Mouse (Mus musculus) CD4-positive, CD25-positive, alpha-beta regulatory T cell, adult 4 months (primary cell): ENCODE data around the gene March8. TPM values are rescaled to one million over a fixed set of nuclear protein-coding genes. Genes with fewer than 3 reads are reported as not detected.

Experiments
- ATAC-seq: one replicate; pipeline ENCODE4 v1.8.0; 2017
- polyA plus RNA-seq, 2 experiments: library from polyadenylated mRNA; unstranded; fragments of 100-300 nt; shearing (Covaris generic); gene quantifications; one replicate each; pipeline ENCODE4 v1.2.1; 2017

March8 gene
- polyA plus RNA-seq, 2 experiments from 2014 or later = 0.40 to 0.86 TPM

DNA sequence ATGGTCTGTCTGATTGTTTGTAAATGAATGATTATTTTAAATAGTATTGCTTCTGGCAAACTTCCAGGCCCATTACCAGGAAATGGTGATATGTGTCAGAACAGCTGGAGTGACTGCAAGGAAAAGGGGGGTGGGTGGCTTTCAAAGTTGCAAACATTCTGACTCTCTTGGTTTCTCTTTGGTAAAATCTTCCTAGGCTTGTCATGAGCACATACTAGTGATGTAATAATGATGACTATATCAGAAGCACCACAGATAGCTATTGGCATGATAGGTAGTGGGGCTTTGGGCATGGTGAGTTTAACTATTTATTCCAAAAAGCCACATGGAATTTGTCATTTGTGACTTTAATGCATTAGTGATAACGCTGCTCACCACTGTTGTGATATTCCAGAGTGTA is 36.3 kb downstream of the March8 start:
- ATAC-seq = no peak

DNA sequence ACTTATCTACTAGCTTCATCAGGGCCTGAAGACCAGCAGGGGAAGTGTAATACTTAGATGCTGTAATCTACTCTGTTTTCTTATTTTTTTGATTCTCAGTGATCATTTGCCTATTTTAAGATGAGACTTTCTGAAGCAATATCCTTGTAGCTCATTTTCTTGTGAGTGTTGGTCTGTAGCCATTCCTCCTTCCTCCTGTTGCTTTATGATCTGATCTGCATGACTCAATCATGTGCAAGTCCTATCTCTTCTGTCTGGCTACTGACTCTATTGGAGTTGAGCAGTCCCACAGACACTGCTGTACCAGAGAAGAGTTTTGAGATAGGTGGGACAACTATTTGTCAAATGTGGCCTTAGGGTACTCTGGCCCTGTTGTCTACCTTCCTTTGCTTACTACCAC is 36.8 kb downstream of the March8 start:
- ATAC-seq = no peak

DNA sequence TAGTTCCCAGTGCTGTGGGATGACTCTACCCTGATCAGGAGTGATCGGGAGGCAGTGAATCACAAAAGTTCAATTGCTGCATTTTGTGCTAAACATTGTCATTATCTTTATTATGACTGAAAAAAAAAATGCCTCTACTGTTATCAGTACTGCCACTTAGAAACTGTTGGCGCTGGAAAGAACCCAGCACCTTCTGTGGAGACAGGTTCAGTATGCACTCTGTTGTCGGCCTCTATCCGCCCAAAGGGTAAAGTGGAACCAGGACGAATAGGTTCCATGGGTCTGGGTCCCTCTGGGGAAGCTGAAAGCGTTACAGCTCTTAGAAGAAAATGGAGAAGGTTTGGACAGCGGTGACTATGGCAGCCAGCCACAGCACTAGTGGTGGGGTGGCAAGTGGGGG is 41.1 kb downstream of the March8 start:
- ATAC-seq = no peak

DNA sequence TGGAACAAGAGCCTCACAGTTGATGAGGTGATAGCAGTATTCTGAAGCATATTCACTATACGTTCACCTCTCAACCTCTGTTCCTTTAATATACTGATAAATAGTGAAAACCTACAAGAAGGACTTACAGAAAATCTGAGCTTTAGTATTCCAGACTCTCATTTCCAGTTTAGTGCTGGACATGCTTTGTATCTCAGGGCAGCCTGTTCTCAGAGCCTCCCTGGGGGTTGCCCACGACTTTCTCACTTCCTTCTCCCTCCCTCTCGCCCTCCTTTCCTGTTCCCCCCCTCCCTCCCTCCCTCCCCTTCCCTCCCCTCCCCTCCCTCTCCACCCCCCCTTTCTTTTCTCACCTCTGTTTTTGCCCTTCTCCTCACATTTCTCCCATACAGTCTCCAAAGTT is 42.3 kb downstream of the March8 start:
- ATAC-seq = no peak

DNA sequence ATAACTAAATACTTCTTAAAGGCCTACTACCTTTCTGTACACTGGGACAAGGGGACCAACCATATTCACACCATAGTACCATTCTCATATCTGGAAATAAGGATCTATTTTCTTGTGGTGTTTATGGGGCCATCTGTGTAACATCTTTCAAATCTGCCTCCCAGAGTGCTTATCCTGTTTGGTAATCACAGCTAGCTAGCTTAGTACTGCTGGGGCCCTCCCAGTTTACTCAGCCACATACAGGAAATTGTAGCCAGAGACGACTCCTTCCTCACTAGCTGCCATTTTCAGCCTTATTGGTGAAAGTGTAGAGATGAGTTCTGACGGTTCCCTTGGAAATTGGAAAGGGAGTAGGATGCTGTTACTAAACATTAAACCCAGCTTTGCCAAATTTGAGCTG is 43.8 kb downstream of the March8 start:
- no peak for ATAC-seq

DNA sequence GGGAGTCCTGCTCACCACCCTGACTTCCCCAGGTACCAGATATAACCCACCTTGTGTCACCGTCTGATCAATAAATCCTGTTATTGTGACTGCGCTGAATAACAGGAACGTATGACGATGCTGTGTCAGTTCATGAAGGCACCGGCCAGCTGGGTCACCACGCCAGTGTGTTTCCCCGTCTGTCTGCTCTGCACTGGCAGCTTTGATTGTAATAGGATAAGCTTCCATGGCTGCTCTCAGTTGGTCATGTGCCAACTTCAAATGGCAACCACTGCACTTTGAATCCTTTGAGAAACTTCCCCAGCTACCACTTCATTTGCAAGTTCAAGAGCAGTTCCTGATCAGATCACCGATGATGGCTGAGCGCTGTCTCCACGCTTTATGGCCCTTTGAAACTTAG is 45.8 kb downstream of the March8 start:
- ATAC-seq = no peak

DNA sequence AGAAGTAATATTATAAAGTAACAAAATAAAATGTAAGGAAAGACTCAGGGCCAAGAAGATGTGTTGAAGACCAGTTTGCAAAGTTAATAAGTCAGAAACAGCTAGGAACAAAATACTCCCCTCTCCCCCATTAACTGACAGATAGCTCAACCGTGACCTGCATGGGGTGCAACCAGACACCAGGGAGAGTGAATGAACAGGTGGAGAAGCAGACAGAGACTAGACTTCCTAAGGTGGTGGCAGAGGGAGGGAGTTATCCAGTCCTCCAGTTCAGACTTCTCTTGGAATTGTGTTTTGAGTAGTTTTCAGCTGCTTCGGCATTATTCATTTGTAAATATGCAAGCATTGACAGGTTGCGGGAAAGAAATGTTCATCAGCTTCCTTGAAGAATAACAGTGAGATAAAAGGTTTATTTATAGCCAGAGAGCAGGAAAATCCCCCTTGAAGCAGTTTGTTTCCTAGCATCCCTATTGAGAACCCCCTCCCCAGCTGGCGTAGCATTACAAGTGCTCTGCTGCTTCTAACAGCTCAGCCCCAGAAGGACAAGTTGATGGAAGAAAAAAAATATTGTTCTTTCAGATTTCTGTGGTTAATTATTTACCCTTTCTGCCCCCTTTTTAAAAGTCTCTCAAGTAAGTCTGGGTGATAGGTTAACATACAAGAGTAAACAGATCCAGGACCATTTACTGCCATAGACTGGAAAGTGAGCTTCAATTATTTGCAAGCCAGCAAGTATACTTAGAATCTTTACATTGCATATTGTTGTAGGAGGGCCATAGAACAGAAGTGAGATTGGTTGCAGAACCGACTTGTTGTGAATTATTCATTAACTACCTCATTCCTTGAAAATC is 47.6 kb downstream of the March8 start:
- ATAC-seq = no peak

DNA sequence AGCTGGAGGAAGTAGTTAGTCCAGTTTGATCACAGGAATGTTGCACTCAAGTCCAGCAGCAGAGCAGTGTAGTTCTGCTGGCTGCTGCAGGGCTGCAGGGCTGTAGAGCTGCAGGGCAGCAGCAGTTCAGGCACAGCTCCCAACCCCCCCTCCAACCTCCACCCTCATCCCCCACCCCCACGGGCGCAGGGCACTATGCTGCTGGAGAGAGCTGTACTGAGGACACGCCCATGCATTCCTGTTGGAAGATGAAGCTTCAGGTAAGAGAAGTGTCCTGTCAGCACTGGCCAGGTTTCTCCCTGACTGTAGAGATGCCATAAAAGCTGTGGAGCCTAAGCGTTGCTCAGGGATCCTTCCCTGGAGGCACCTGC is 48.2 kb downstream of the March8 start:
- no peak for ATAC-seq

DNA sequence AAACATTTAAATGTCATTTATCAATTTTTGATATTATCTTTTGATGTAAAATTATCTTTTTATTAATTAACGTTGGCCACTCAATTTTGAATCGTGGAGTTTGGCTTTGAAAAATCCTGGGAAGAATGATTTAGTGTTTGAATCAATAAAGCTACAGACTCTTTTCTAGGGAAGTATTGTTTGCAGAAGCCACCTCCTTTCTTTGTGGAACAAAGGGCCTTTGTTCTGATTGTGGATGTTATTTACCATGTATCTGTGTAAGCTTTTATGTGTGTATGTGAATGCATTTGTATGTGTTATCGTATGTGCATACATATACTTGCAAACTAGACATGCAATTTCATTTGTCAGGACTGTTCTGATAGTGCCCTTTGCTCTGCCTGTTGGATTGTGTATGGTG is 48.7 kb downstream of the March8 start:
- no peak for ATAC-seq

DNA sequence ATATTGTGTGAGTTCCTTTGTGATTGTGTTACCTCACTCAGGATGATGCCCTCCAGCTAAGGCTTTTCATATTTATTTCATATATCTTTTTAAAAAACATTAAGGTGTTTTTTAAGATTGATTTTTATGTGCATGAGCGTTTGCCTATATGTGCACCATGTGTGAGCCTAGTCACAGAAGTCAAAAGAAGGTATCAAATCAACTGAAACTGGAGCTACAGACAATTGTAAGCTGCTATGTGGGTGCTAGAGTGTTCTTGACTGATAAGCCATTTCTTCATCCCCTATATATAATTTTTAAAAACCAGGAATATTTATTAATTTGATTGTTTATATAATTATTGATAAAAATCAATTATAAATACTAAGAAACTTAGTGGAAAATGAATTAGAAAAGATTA is 50.2 kb downstream of the March8 start:
- no peak for ATAC-seq

DNA sequence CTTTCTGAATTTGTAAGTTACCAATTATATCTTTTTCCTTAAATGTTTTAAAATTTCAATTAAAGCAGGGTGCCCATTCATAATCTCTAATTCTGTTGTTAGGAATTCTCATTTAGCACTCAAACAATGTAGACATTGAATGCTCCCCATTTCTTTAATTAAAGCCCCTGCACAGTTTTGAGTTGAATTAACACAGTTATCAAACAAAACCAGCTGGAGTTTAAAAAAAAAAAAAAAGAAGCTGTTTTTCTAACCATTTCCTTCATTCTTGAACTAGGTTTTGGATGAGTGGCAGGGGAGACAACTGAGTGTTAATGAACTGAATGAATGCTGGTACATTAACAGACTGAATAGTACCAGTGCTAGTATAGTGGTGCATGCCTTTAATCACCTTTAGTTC is 51.7 kb downstream of the March8 start:
- ATAC-seq = no peak

DNA sequence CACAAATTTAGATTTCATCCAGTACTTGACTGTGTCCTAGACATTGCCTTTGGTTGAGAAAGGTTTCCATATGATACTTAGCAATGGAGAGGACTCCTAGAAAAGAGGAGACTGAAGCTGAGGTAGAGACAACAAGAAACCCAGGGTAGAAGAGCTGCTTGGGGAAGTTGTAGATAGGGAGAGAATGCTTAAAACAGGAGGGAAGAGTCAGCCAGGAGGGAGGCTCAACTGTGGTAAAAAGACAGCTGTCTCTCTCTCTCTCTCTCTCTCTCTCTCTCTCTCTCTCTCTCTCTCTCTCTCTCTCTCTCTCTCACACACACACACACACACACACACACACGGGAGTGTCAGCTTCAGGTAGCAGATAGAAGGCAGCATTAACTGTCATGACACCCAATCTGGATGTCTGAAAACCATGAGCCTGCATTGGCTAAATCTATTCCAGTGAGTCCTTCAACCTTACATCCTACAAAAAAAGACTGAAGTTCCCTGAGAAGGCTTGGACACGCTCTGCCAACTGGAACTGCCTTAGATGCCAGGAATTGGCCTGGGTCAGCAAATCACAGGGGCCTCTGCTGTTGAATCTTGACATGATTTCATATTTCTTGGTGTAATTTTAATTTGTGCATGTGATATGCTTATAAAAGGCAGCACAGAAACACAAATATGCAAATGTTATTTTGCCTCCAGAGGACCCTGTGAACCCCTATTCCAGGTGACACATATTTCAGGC is 57.3 kb downstream of the March8 start:
- ATAC-seq = no peak

DNA sequence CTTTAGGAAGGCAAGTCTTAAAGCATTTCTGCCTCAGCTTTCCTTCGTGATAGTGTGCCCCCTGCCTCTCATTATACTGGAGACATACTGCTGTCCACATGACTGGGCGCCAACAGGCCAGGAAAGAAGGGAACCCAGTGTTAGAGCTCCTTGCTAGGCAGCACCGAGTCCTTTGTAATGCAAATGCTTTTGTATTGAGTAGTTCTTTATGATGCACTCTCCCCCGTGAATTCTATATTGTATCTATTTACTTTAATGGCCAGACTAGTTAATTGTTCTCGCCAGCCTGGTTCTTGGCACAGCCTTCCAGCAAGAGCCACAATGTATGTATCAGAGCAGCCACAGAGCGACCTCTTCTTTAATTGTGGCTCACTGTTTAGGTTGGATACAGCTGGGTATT is 59.8 kb downstream of the March8 start:
- ATAC-seq = no peak

DNA sequence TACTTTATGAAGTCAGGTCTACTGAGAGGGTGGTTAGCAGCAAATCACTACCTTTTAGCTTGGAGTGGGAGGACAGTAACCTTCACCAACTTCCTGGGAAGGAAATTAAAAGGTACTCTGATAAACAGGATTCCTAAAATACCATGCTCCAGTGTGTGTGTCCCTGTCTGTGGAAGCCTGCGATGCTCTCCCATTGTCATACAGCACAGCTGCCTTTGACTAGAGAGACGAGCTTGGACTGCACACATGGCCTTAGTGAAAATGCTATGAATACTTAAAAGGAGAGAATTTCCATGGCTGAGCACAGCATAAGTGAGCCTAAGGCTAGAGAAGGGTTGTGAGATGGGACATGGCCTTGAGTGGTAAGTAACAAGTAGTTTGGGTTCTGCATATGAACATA is 60.3 kb downstream of the March8 start:
- ATAC-seq = no peak

DNA sequence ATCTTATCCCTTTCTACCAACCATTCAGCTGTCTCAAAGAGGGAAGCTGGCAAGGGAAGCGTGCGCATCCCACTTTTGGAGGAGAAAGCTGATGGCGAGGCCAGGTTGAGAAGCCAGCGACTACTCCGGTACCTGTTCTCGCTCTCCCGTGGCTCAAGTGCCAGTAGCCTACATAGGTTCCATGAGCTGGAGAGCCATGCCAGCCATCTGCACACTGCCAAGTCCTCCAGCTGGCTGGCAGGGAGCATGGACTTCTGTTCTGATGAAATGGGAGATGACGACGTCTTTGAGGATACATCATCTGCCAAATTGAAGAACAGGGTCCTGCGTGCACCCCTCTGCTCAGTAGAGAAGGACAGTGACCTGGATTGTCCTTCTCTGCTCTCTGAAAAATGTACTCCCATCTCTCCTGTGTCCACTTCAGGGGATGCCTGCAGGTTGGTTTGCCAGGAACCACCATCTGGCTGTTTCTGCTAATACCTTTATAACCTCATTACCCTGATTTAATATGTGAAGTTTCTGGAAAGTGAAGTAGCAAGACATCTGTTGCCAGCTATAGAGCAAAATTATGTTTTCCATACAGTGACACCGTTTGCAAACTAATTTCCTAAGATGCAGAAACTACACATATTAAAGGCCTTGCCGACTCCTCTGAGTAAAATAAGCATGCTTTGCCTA is 64.1 kb downstream of the March8 start:
- ATAC-seq = no peak

DNA sequence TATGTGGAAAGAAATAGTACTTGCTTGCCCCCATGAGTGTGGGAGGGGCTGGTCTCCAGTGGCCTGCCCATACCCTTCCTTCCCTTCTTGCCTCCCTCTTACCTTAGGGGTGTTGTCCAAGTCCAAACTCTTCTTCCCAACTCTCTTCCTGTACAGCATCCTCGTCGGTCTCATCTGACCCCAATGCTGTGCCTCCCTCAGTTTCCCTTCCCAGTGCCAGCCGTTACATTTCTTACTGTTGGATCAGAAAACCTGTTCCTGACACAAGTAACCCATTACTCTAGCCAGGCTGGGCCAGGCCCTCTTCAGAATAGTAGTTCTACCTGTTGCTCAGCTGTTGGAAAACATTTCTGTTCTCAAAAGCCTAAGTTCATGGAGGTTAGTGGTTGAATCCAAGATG is 64.6 kb downstream of the March8 start:
- no peak for ATAC-seq

DNA sequence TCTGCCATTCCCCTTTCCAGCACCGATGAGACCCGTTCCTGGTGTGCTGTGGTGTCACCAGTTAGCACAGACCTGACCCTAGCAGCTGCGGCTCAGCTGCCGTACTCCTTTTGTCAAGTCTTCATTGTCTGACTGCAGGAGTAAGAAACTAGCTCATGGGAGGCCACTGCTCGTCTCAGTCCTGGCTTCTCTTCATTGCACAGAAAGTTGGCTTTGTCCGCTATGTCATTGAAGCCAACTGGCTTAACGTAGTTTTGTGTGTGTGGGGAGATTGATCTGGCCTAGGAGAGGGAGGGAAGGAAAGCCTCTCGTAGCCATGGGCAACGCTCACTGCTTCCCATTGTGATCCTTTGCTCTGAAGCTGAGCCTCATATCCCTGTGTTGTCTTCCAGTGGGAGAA is 67.4 kb downstream of the March8 start:
- no peak for ATAC-seq

DNA sequence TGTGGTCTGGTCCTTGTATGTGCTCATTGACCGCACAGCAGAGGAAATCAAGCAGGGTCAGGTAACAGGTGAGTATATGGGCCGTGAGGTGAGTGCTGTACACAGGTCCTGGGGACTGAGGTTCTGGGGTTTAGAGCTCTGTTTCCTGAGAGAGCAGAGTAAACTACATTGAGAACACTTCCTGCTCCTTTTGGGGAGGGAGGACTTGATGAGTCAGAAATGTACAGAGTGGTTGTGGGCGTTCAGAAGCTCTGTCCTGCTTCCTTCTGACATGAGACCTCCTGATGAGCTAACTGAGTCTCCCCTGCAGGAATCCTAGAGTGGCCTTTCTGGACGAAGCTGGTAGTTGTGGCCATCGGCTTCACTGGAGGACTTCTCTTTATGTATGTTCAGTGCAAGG is 67.9 kb downstream of the March8 start:
- no peak for ATAC-seq

DNA sequence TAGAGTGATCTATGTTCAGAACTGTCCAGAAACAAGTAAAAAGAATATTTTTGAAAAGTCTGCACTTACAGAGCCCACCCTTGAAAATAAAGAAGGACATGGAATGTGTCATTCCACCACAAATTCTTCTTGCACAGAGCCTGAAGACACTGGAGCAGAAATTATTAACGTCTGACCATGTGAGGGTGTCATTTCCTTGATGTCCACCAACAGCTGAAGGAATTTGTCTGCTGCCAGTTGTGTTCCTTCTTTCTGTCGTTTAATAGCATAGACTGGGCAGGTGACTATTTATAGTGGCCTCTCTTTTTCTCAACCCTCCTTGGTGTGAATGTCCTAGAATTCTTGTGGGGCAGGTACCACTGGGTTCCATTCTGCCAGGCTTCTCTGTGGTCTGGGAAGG is 68.3 kb downstream of the March8 start:
- no peak for ATAC-seq

DNA sequence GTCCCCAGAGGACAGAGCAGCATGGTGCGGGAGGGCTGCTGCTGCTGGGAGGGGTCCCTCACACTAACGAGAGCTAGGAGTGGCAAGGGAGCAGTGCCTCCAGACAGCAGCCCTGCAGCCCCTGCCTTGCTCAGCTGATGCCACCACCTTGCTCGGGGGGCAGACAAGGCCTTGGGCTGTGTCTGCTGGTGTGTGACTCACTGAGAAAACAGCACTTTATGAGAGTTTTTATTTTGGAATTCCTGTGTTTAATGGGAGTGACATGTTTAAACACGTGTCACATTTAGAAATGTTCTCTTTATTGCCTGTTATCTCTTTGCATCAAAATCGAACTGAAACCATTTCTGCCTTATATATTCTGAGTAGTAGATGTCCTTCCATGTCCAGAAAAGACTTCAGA is 68.9 kb downstream of the March8 start:
- no peak for ATAC-seq

DNA sequence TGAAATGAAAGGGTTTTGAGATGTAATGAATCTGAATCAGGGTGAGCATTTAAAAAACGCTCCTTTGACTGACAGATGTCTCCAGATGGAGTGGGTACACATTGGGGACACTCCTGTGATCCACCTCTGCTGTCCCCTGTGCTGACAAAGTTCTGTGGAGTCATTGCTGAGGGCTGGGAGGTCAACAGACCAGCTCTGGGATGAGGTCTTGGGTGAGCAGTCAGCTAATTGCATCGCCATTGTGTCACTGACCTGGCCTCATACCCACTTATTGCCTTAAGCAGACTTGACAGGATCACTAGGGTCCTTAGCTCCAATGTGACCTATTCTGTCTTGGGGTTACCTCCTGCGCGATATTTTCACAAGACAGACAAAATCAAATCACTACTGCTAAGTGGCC is 69.4 kb downstream of the March8 start:
- no peak for ATAC-seq

DNA sequence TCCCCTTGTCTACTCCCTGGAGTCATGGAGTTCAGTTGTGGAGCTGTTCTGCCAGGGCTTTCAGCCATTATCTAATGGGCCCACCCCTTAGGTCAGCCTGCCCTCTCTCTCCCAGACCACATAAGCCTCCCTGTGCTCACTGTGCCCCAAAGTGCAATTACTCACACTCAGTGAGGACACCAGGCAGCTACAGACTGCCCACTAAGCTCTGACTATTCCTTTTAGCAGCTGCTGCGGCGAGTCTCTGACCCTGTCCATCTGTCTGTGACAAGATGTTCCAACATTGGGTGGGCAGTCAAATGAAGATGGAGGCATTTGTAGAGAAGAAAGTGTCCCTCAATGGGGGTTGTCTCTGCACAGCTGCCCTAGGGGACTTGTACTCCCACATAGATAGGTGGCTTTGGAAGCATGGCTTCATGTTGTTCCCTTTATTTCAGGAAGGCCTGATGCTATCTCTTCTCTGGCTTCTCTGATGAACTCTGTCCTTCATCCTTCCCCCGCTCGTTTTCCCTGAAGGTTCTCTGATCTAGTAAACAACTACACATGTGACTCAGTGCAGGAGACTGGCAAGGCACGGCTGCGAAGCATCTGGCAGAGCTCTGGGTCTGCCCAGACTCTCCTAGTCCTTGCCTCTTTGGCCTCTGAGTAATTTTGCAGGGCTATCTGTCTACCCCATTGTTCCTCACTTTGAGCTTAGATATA is 70.3 kb downstream of the March8 start:
- no peak for ATAC-seq

DNA sequence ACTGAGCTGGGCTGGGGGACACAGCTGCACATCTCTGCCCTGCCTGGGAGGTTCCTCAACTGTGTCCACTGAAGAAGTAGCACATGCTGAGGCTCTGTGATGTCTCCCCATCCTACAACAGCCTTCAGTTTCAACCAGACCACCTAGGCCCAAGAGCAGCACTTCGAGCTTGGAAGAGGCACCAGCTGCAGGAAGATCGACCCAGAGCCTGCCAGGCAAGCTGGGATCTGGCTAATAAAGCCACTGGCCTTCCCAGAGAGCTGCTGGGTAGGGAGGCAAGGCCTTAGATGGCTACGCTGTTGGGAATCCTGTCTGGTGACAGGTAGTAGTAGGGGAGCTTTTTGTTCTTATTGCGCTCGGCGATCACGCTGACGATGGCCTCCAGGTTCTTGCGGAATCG is 72.6 kb downstream of the March8 start:
- ATAC-seq = no peak
